Mouse (Mus musculus) hindbrain, embryonic 14.5 days (tissue): ENCODE results near the gene Ppdpf. TPM values are rescaled to one million over a fixed set of nuclear protein-coding genes. Genes with fewer than 3 reads are reported as not detected.

ENCODE experiments used
- ATAC-seq: fragments of 200-750 bp; cut with Nextera tagmentation; 2 replicates; pipeline ENCODE4 v1.8.0; 2017; ENCODE audit warnings: moderate number of reproducible peaks, mild to moderate bottlenecking, moderate TSS enrichment, moderate library complexity; ENCODE audit not compliant: low FRiP score
- DNase-seq: peaks from one replicate; pipeline ENCODE4 v3.0.0-alpha.2; 2015; ENCODE audit warnings: low spot score
- H3K27ac ChIP-seq: fragments of 300-500 bp; sonication (generic); 2 replicates; pipeline ENCODE4 v1.5.1; 2014; ENCODE audit warnings: mild to moderate bottlenecking, moderate library complexity
- H3K27me3 ChIP-seq: fragments of 300-500 bp; sonication (generic); 2 replicates; pipeline ENCODE4 v1.6.1; 2014; ENCODE audit warnings: mild to moderate bottlenecking, low read length, mixed read lengths; ENCODE audit not compliant: control insufficient read depth, insufficient read depth
- H3K36me3 ChIP-seq: fragments of 300-500 bp; sonication (generic); replicated peaks from 2 replicates; pipeline ENCODE4 v1.6.1; 2014; ENCODE audit not compliant: control insufficient read depth, insufficient read depth
- H3K4me1 ChIP-seq: fragments of 300-500 bp; sonication (generic); replicated peaks from 2 replicates; pipeline ENCODE4 v1.6.1; 2014; ENCODE audit warnings: antibody characterized with exemption, low read length, mixed read lengths; ENCODE audit not compliant: control insufficient read depth, insufficient read depth
- H3K4me2 ChIP-seq: fragments of 300-500 bp; sonication (generic); replicated peaks from 2 replicates; pipeline ENCODE4 v1.6.1; 2014; ENCODE audit warnings: mild to moderate bottlenecking, moderate library complexity
- H3K4me3 ChIP-seq: fragments of 300-500 bp; sonication (generic); replicated peaks from 2 replicates; pipeline ENCODE4 v1.5.1; 2014; ENCODE audit warnings: mild to moderate bottlenecking, low read length
- H3K9ac ChIP-seq: fragments of 300-500 bp; sonication (generic); 2 replicates; pipeline ENCODE4 v1.6.1; 2014
- H3K9me3 ChIP-seq: fragments of 300-500 bp; sonication (generic); 2 replicates; pipeline ENCODE4 v1.6.1; 2016; ENCODE audit warnings: low read length; ENCODE audit not compliant: control insufficient read depth
- WGBS: fragments of 180-500 bp; shearing (Covaris S2); extraction: QIAGEN DNeasy Blood & Tissue Kit; methylation state at CpG from one replicate; pipeline ENCODE4 v1.1.7; 2014; 5-methylcytosine and 5-hydroxymethylcytosine counted together
- polyA plus RNA-seq: library from polyadenylated mRNA; unstranded; fragments of >200 nt; fragmentation: Nextera tagmentation; extraction: Ambion mirVana; gene quantifications from 2 replicates; pipeline ENCODE4 v1.2.1, GENCODE M21; 2014

Ppdpf gene
- polyA plus RNA-seq, result 382 and 446 TPM in 2 replicates

DNA sequence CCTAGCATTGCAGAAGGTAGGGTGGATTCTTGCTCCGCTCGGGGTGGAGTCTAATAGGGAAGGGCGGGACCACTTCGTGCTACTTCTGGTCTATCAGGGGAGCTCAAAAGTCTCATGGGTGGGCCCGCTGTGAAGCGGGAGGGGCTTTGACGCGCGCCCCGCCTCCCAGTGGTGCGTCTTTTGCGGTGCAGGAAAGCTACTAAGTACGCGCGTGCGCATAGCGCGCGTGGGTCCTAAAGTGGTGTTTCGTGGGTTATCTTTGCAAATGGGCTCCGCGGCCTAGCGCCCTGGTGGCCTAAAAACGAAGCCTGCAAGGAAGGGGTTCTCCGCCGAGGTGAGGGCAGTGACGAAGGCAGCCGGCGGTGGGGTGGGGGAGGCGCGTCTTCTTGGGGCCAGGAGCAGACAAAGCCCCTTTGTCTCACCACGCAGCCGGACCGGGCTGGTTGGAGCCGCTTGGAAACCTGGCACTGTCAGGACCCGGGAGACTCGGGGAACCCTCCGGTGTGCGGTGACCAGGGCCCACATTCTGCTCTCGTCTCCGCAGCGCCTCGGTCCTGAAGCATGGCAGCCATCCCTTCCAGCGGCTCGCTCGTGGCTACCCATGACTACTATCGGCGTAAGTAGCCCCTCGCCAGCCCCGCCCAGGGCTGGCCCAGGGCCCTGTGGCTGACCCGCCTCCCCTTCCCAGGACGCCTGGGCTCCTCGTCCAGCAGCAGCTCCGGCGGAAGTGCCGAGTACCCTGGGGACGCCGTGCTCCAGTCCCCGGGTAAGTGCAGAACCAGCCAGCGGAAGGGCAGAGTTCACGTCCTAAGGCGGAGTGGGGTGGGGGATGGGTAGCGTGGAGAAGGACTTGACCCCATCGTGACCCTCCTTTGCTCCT is at the start of gene Ppdpf:
Gene Ppdpf, plus strand, starts transcription at position 127 of the 880 bp plus-strand sequence.
- H3K9ac ChIP-seq, result peak within 1 kb of the TSS; percentile 98
- DNase-seq (peak; percentile 88), ATAC-seq (peak; percentile 90)
- peak within 1 kb of the TSS; percentile 97 for H3K27ac ChIP-seq
- H3K4me2 ChIP-seq, result peak within 1 kb of the TSS; percentile 76
- H3K4me1 ChIP-seq, result peaks cover 9% of the 10 kb centered on the region
- WGBS, result under 1% methylated on average over 64 of the region's 64 CpGs
- peaks cover 14% of the 10 kb centered on the region for H3K36me3 ChIP-seq
- no peaks in the 10 kb centered on the region for H3K27me3 ChIP-seq
- peak within 1 kb of the TSS; percentile 77 for H3K4me3 ChIP-seq
- no peaks in the 10 kb centered on the region for H3K9me3 ChIP-seq

DNA sequence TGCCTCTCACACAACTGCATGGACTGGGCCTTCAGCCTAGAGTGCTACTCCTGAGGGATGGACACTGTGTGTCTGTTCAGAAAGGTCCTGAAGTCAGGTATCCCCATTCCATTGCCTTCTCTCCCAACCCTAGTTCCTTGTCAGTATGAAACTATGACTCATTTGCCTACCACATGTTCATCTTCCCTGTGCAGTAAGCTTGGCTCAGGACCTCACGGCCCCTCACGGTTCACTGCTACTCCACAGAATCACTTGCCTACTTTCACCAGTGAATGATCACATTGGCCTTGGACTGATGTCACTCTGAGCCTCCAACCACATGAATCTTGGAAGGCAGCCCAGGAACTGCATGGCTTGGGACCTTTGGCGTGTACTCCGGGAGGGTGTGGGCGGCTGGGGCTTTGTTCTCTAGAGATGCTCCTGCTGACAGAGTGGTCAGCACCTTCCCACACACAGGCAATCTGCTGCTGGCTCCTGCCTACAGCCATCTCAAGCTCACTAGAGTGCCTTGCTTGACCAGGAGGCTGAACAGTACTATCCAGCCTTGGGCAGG is 47.3 kb upstream of the Ppdpf start:
- 89% methylated on average over 5 of the region's 5 CpGs for WGBS
- Histone ChIP-seq H3K4me3 (no peak overlapping the region), H3K4me1 (peaks cover 3% of the 10 kb centered on the region; the same call in 1 of the 2 replicates), H3K27ac (no peak overlapping the region), H3K9ac (no peak overlapping the region), H3K36me3 (no peaks in the 10 kb centered on the region), H3K4me2 (no peak overlapping the region), H3K27me3 (peaks cover 20% of the 10 kb centered on the region; the same call in 1 of the 2 replicates), H3K9me3 (no peaks in the 10 kb centered on the region)
- DNase-seq (no peak), ATAC-seq (no peak)

DNA sequence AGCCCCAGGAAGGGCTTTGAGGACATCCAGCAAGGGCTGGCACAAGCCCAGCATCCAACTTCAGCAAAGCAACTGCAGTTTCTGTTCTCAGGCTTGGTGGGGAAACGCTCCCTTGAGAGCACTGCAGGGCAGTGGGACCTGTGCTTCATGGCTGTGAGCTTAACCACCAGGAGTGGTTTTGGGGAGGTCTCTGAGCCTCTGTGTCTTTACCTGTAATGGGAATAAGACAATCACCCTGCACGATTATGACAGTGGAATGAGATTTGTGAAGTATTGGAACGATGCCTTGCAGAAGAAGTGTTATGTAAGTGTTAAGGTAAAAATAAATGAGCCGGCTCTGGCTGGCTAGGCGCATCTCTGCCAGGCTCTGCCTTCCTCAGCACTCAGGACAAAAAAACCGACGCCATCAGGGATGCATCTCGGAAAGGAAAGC is 44.3 kb upstream of the Ppdpf start:
- H3K9ac ChIP-seq, result no peak overlapping the region
- H3K4me3 ChIP-seq, result no peak overlapping the region
- H3K4me1 ChIP-seq, result no peaks in the 10 kb centered on the region; the same call in 1 of the 2 replicates
- H3K4me2 ChIP-seq, result no peak overlapping the region
- peaks cover 14% of the 10 kb centered on the region; the same call in 1 of the 2 replicates for H3K36me3 ChIP-seq
- DNase-seq (no peak), ATAC-seq (no peak)
- peaks cover 4% of the 10 kb centered on the region; the same call in 1 of the 2 replicates for H3K27me3 ChIP-seq
- 69% methylated on average over 8 of the region's 8 CpGs for WGBS
- H3K9me3 ChIP-seq, result no peaks in the 10 kb centered on the region
- H3K27ac ChIP-seq, result no peak overlapping the region

DNA sequence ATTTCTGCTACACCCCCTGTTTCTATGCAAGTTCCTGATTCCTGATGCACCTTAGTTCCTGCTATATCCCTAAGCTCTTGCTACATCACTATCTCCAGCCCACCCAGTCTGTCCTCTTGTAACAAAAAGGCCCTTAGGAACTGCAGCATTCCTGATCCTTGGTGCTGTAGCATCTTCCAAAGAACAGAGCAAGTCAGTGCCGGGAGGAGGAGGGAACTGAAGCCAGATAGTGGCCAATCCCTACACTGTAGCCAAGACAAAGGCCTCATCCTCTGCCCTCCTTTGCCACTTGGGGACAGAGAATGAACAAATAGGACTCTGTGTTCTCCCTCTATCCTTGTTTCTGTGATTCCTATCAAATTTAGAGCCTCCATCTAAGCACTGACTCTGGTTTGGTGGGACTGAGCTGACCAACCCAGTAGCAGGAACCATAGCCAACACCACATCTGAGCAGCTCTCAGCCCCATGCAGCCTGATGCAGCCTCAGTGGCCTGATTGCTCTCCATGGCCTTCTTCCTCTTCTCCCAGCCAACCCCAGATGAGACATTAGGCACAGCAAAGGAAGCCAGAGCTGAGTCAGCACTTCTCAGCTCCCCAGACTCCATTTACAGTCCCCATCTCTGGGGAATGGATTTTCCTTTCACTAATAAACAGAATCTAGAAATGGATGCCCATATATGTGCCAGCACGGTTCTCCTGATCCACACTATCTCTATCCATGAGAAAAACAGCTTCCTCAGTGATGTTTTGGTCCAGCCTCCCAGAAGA is 43.4 kb upstream of the Ppdpf start:
- DNase-seq (no peak), ATAC-seq (no peak)
- H3K4me2 ChIP-seq, result no peak overlapping the region
- H3K9me3 ChIP-seq, result no peaks in the 10 kb centered on the region
- no peak overlapping the region for H3K9ac ChIP-seq
- H3K27me3 ChIP-seq, result no peaks in the 10 kb centered on the region
- no peak overlapping the region for H3K4me3 ChIP-seq
- 61% methylated on average over 2 of the region's 2 CpGs for WGBS
- peaks cover 9% of the 10 kb centered on the region for H3K4me1 ChIP-seq
- peaks cover 19% of the 10 kb centered on the region; the same call in 1 of the 2 replicates for H3K36me3 ChIP-seq
- H3K27ac ChIP-seq, result no peak overlapping the region

DNA sequence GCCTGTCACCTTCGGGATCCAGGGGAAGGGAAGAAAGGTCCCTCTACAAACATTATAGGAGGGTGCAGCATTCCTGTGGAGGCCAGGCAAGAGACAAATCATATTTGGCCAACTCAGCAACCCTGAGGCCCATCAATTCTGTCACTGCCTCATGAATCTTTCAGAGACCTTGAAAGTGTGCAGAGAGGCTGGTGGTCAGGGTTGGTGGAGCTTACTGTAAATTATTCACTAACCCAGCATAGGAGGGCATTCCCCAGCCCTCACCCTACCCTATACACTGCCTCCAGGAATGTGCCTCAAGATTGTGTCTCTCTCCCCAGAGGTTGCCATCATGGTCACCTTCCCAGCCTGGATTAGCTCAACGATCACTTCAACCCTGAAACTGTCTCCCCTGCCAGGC is 42.4 kb upstream of the Ppdpf start:
- no peak for ATAC-seq
- no peak overlapping the region for H3K27ac ChIP-seq
- no peak overlapping the region for H3K9ac ChIP-seq
- peaks cover 11% of the 10 kb centered on the region for H3K4me1 ChIP-seq
- no peak overlapping the region for H3K4me3 ChIP-seq
- DNase-seq, result no peak
- H3K27me3 ChIP-seq, result peaks cover 2% of the 10 kb centered on the region; the same call in 1 of the 2 replicates
- peaks cover 28% of the 10 kb centered on the region for H3K36me3 ChIP-seq
- H3K4me2 ChIP-seq, result no peak overlapping the region
- no peaks in the 10 kb centered on the region for H3K9me3 ChIP-seq
- 92% methylated on average over 2 of the region's 2 CpGs for WGBS

DNA sequence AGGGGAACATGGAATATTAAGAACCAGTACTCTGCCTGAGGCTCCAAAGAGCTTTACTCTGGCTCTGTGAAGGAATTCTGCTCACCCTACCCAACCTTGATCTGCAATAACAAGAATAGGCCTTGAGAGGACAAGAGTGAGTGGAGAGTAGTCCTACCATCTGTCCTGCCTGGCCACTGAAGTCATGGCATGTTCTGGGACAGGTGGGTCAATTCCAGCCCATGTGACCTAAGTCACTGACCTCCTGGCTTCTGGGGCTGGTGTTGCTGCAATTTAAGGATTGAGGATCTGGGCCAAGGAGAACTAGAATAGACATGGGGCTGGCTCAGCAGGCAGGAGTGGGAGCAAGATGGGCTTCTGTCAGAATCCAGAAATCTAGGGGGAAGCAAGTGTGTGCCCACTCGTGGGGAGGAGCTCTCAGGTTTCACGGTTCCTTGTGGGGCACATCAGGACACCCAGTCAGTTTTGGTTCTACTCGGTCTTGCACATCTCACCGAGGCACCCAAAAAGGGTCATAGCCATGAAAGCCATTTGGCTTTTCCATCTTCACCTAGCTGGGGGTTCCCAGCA is 40.0 kb upstream of the Ppdpf start:
- peaks cover 4% of the 10 kb centered on the region; the same call in 1 of the 2 replicates for H3K27me3 ChIP-seq
- H3K36me3 ChIP-seq, result peaks cover 41% of the 10 kb centered on the region
- DNase-seq, result no peak
- H3K4me3 ChIP-seq, result peak overlapping the region; percentile 30; the same call in 1 of the 2 replicates
- H3K4me2 ChIP-seq, result peak overlapping the region; percentile 72
- H3K27ac ChIP-seq, result no peak overlapping the region
- H3K9ac ChIP-seq, result 0 out of 2 replicates have a peak overlapping the region, but pooled peaks have one; percentile 39
- peaks cover 11% of the 10 kb centered on the region for H3K4me1 ChIP-seq
- no peak for ATAC-seq
- WGBS, result 48% methylated on average over 4 of the region's 4 CpGs
- H3K9me3 ChIP-seq, result no peaks in the 10 kb centered on the region

DNA sequence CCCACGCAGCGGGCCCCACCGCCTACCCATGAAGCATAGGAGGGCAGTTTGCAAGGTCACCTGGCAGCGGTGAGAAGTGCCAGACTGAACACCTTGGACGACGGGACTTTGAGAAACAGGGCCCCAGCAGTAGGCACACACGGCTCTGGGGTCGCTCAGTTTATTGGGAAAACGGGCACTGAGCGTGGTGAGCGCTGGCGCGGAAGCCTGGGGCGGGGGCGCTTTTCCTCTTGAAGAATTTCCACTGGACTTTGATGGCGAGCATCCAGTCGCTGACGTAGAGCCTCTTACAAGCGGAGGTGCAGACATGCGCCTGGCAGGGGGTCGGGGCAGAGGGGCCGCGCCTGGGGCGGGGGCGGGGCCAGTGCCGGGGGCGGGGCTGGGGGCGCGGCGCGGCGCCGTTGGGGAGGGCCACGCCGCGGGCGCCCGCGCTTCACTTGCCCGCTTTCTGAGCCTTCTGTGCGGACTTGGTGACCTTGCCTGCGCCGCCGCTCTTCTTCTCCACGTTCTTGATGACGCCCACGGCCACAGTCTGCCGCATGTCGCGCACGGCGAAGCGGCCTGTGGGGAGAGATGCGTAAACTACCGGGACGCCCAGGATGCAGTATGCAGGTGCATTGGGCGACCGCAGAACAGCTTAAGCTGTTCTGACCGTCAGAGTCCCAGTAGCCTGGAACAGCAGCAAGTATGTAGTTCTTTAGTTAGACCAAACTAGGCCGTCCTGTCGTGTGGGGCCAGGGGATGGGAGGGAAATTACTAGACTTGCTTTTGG is 39.3 kb upstream of the Ppdpf start:
- Histone ChIP-seq H3K9me3 (no peaks in the 10 kb centered on the region), H3K9ac (peak overlapping the region; percentile 39; the same call in 1 of the 2 replicates), H3K27ac (no peak overlapping the region), H3K4me1 (peaks cover 11% of the 10 kb centered on the region), H3K27me3 (peaks cover 4% of the 10 kb centered on the region; the same call in 1 of the 2 replicates), H3K4me2 (peak overlapping the region; percentile 72), H3K4me3 (peak overlapping the region; percentile 30), H3K36me3 (peaks cover 48% of the 10 kb centered on the region)
- WGBS, result 3% methylated on average over 44 of the region's 61 CpGs
- peak; percentile 50 for DNase-seq
- ATAC-seq, result peak; percentile 29; the same call in 1 of the 2 replicates

DNA sequence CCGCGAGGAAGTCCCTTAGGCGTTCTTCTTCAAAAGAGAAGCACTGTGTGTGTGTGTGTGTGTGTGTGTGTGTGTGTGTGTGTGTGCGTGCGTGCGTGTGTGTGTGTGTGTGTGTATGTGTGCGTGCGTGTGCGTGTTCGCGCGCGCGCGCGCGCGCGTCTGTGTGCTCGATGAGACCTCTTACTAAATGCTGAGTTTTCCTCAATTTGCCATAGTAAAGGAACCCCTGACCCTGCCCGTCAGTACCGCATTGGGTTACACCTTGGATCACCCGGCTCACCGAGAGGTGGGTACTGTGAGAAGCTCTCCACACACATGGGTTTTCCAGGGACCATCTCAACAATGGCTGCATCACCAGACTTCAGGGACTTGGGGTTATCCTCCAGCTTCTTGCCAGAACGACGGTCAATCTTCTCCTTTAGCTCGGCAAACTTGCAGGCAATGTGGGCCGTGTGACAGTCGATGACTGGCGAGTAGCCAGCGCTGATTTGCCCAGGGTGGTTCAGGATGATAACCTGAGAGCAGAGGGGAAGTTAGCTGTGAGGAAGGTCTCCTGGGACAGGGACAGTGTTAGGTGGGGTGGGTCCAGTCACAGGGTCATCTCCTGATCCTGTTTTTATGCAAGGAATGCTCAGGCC is 38.6 kb upstream of the Ppdpf start:
- H3K4me1 ChIP-seq, result peaks cover 11% of the 10 kb centered on the region
- no peak overlapping the region for H3K27ac ChIP-seq
- peak overlapping the region; percentile 30 for H3K4me3 ChIP-seq
- H3K27me3 ChIP-seq, result peaks cover 4% of the 10 kb centered on the region; the same call in 1 of the 2 replicates
- H3K9ac ChIP-seq, result no peak overlapping the region
- no peaks in the 10 kb centered on the region for H3K9me3 ChIP-seq
- WGBS, result 11% methylated on average over 23 of the region's 31 CpGs
- H3K4me2 ChIP-seq, result peak overlapping the region; percentile 72
- H3K36me3 ChIP-seq, result peaks cover 49% of the 10 kb centered on the region
- DNase-seq (no peak), ATAC-seq (no peak)
